Mouse (Mus musculus) embryonic facial prominence, embryonic 14.5 days (tissue): Measurements from ENCODE around the gene Pard3. TPM values are rescaled to one million over a fixed set of nuclear protein-coding genes. Genes with fewer than 3 reads are reported as not detected.

Experiments
- ATAC-seq: fragments of 200-750 bp; cut with Nextera tagmentation; 2 replicates; pipeline ENCODE4 v1.8.0; 2017; ENCODE audit warnings: low read depth, moderate number of reproducible peaks, moderate TSS enrichment
- DNase-seq: peaks from one replicate; pipeline ENCODE4 v3.0.0-alpha.2; 2015; ENCODE audit warnings: low spot score
- H3K27ac ChIP-seq: fragments of 300-500 bp; sonication (generic); replicated peaks from 2 replicates; pipeline ENCODE4 v1.5.1; 2014; ENCODE audit warnings: low read depth, mild to moderate bottlenecking, low read length, moderate library complexity
- H3K27me3 ChIP-seq: fragments of 300-500 bp; sonication (generic); replicated peaks from 2 replicates; pipeline ENCODE4 v1.6.1; 2014; ENCODE audit warnings: low read length; ENCODE audit not compliant: control insufficient read depth, insufficient read depth
- H3K36me3 ChIP-seq: fragments of 300-500 bp; sonication (generic); 2 replicates; pipeline ENCODE4 v1.6.1; 2014; ENCODE audit warnings: low read length, mixed read lengths; ENCODE audit not compliant: control insufficient read depth, insufficient read depth
- H3K4me1 ChIP-seq: fragments of 300-500 bp; sonication (generic); 2 replicates; pipeline ENCODE4 v1.6.1; 2014; ENCODE audit warnings: antibody characterized with exemption, low read length; ENCODE audit not compliant: control insufficient read depth, insufficient read depth
- H3K4me2 ChIP-seq: fragments of 300-500 bp; sonication (generic); 2 replicates; pipeline ENCODE4 v1.6.1; 2014; ENCODE audit warnings: low read depth, mild to moderate bottlenecking, low read length, moderate library complexity, mixed read lengths
- H3K4me3 ChIP-seq: fragments of 300-500 bp; sonication (generic); 2 replicates; pipeline ENCODE4 v1.5.1; 2014; ENCODE audit warnings: low read depth, mild to moderate bottlenecking, low read length
- H3K9ac ChIP-seq: fragments of 300-500 bp; sonication (generic); 2 replicates; pipeline ENCODE4 v1.6.1; 2014; ENCODE audit warnings: low read depth, mild to moderate bottlenecking, low read length, moderate library complexity, mixed read lengths
- H3K9me3 ChIP-seq: fragments of 300-500 bp; sonication (generic); 2 replicates; pipeline ENCODE4 v1.6.1; 2016; ENCODE audit warnings: low read length; ENCODE audit not compliant: control insufficient read depth
- WGBS: fragments of 180-500 bp; shearing (Covaris S2); extraction: QIAGEN DNeasy Blood & Tissue Kit; methylation state at CpG from one replicate; pipeline ENCODE4 v1.1.7; 2014; 5-methylcytosine and 5-hydroxymethylcytosine counted together
- polyA plus RNA-seq: library from polyadenylated mRNA; unstranded; fragments of >200 nt; fragmentation: Nextera tagmentation; extraction: Ambion mirVana; gene quantifications from 2 replicates; pipeline ENCODE4 v1.2.1, GENCODE M21; 2014

Pard3 gene
- polyA plus RNA-seq, 1 experiment from 2014 or later = 35.4 TPM

DNA sequence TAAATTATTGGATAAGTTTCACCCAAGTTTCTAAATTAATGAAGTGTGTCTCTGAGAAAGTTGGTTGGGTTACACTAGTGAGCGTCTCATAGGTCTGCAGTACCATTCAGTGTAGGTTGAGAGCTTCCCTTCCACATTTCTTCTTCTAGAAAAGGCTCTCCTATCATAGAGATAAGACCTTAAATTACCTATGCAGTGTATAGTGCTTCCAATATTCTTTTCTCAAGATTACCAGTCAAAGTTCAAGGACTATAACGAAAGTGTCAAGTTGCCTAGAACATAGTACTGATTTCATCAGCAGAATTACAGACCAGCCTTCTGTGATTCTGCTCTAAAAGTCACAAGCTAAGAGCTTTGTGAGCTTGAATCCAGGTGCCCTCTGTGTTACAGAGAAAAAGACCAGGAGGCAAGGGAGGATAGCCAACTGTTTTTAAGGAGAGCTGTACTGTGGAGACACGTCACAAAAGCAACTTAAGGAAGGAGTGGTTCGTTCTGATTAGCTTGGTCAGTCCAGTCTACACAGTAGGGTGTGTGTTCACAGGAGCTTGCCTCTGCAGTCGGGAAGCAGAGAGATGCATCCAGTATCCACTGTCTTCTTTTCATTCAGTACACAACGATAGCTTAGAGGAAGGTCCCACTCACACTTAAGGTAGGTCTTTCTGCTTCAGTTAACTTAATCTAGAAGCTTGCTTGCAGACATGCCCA, 229.5 kb downstream of the Pard3 start:
- no peaks in the 10 kb centered on the region for H3K9me3 ChIP-seq
- no peak overlapping the region for H3K4me2 ChIP-seq
- no peaks in the 10 kb centered on the region for H3K27me3 ChIP-seq
- no peaks in the 10 kb centered on the region for H3K36me3 ChIP-seq
- no peak overlapping the region for H3K9ac ChIP-seq
- H3K4me3 ChIP-seq = no peak overlapping the region
- no peaks in the 10 kb centered on the region for H3K4me1 ChIP-seq
- no peak overlapping the region for H3K27ac ChIP-seq
- ATAC-seq (no peak), DNase-seq (no peak)
- whole genome bisulfite sequencing = 67% methylated on average over 6 of the region's 6 CpGs

DNA sequence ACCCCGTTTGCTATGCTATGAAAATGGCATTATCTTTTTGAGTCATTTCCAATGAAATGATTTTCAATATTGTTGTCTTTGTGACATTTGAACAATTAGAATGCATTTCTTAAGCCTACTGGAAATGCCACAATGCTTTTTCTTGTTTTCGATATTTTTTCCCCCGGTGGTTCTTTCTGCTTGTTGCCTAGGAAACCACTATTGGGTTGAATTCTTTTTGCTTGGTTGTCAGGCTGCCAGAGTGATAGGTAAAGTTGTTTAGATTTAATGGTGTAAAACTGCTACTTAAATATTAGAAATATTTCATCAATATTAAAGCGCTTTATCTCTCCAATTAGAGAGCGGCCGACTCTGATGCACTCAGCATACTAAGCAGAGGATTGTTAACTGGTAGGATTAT, 230.4 kb downstream of the Pard3 start:
- ATAC-seq (no peak), DNase-seq (no peak)
- WGBS = 90% methylated on average over 6 of the region's 6 CpGs
- H3K36me3 ChIP-seq = no peaks in the 10 kb centered on the region
- H3K27ac ChIP-seq = no peak overlapping the region
- no peak overlapping the region for H3K9ac ChIP-seq
- no peaks in the 10 kb centered on the region for H3K27me3 ChIP-seq
- no peak overlapping the region for H3K4me2 ChIP-seq
- no peak overlapping the region for H3K4me3 ChIP-seq
- no peaks in the 10 kb centered on the region for H3K4me1 ChIP-seq
- no peaks in the 10 kb centered on the region for H3K9me3 ChIP-seq

DNA sequence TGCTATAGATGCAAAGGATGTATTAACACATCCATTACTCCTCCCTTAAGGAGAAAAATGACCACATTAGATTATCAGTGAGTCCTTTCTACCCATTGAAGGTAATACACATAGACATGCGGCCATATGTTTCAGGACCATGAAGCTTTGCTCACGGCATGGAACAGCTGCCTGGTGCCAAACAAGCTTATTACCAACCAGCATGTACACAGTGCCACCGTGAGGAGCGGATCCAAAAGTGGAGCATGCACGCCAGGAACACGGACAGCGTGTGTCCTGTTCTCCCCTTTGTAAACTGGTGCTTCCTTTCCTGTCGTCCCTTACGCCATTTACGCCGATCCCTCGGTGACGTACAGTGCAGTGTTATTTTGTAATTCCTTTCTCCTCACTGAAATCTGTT, 232.2 kb downstream of the Pard3 start:
- H3K4me1 ChIP-seq = no peaks in the 10 kb centered on the region
- no peaks in the 10 kb centered on the region for H3K27me3 ChIP-seq
- no peak for ATAC-seq
- no peak for DNase-seq
- no peak overlapping the region for H3K4me2 ChIP-seq
- H3K36me3 ChIP-seq = no peaks in the 10 kb centered on the region
- no peaks in the 10 kb centered on the region for H3K9me3 ChIP-seq
- WGBS = 86% methylated on average over 13 of the region's 13 CpGs
- H3K4me3 ChIP-seq = no peak overlapping the region
- H3K9ac ChIP-seq = no peak overlapping the region
- H3K27ac ChIP-seq = no peak overlapping the region

DNA sequence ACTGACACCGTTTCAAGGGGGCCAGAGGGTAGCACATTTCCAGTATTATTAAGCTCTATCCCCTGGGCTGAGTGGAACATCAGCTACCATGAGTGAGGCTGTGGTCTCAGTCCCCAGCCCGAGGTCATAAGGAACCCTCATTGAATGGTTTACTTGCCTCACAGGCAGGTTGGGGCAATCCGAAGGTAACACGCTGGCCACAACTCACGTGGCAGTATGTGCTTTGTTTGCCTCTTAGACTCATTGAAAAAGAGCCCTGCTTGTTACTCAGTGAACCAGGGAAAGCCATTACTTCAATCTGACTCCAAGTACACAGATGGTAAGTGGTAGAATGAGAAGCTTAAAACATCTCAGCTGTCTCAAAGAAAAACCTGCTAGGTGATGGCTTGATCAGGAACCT, 236.8 kb downstream of the Pard3 start:
- H3K9me3 ChIP-seq = no peaks in the 10 kb centered on the region
- no peak overlapping the region for H3K9ac ChIP-seq
- 91% methylated on average over 5 of the region's 5 CpGs for WGBS
- no peak overlapping the region for H3K27ac ChIP-seq
- DNase-seq (no peak), ATAC-seq (no peak)
- H3K4me3 ChIP-seq = no peak overlapping the region
- no peak overlapping the region for H3K4me2 ChIP-seq
- H3K36me3 ChIP-seq = no peaks in the 10 kb centered on the region
- H3K4me1 ChIP-seq = no peaks in the 10 kb centered on the region
- no peaks in the 10 kb centered on the region for H3K27me3 ChIP-seq

DNA sequence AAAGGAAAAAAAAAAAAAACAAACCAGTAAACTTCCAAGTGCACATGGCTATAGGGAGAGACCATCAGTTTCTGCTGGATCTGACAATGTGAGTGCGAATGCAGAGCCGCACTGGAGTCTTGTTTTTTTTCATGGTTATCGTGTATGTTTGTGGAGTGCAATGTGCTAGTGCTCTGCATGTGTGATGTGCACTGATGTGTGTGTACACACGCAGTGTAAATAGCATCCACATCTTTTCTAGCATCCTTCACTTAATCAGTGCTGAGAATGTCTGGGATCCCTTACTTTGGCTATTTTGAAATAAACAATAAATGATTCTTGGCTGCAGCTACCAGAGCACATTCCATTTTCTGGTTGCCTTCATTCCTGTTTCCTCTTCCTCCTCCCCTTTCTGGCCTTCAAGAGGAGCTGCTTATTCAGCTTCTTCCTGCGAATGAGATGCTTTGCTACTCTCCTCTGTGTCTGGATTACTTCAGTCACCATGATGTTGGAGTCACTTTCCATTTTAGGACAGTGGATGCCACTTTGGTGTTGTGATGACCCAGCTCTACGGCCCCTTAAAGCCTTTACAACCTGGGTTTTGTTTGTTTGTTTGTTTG, 239.3 kb downstream of the Pard3 start:
- Histone ChIP-seq H3K27ac (no peak overlapping the region), H3K36me3 (no peaks in the 10 kb centered on the region; the same call in 1 of the 2 replicates), H3K9ac (no peak overlapping the region), H3K4me3 (no peak overlapping the region), H3K4me1 (no peaks in the 10 kb centered on the region), H3K9me3 (no peaks in the 10 kb centered on the region), H3K27me3 (no peaks in the 10 kb centered on the region), H3K4me2 (no peak overlapping the region)
- ATAC-seq (no peak), DNase-seq (no peak)
- 77% methylated on average over 6 of the region's 6 CpGs for WGBS

DNA sequence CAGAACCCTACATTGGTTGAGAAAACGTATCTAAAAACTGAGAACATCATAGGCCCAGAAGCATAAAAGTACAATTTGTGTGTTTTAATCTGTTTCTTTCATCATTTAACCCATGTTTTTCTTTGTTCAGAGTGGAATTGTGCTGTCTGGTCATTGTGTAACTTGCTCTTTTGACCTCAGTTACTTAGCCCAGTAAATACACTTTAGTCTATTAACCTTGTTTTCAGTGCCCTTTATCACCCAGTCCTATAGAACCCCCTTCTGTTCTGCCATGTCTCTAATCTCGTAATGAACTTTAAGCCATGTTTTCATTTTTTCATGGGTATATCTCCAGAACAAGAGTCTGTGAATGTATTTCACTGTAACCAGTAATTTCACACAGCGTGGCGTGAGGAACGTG, 243.3 kb downstream of the Pard3 start:
- peaks cover 4% of the 10 kb centered on the region; the same call in 1 of the 2 replicates for H3K36me3 ChIP-seq
- H3K27ac ChIP-seq = no peak overlapping the region
- ATAC-seq (no peak), DNase-seq (no peak)
- H3K9me3 ChIP-seq = no peaks in the 10 kb centered on the region
- whole genome bisulfite sequencing = 89% methylated on average over 5 of the region's 5 CpGs
- H3K4me1 ChIP-seq = no peaks in the 10 kb centered on the region
- H3K4me2 ChIP-seq = no peak overlapping the region
- H3K4me3 ChIP-seq = no peak overlapping the region
- no peak overlapping the region for H3K9ac ChIP-seq
- H3K27me3 ChIP-seq = no peaks in the 10 kb centered on the region

DNA sequence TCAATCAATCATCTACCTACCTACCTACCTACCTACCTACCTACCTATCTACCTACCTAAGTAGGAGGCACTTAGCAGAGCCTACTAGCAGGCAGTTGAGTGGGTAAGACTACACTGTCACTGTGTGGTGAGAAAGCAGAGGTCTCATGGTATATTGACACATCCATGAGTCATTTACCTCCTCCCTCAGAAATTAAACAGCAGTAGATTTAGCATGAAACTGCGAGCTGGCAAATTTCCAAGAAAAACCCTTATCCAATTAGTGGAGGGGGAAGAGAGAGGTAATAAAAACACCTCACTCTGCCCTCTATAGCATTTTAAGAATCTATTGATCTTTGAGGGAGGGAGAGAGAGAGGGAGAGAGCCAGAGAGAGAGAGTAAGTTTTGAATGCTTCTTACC, 245.7 kb downstream of the Pard3 start:
- no peaks in the 10 kb centered on the region for H3K4me1 ChIP-seq
- no peak overlapping the region for H3K4me2 ChIP-seq
- no peaks in the 10 kb centered on the region for H3K27me3 ChIP-seq
- H3K4me3 ChIP-seq = no peak overlapping the region
- H3K9ac ChIP-seq = no peak overlapping the region
- peaks cover 4% of the 10 kb centered on the region; the same call in 1 of the 2 replicates for H3K36me3 ChIP-seq
- DNase-seq (no peak), ATAC-seq (no peak)
- 78% methylated on average over 1 of the region's 1 CpGs for WGBS
- no peaks in the 10 kb centered on the region for H3K9me3 ChIP-seq
- H3K27ac ChIP-seq = no peak overlapping the region

DNA sequence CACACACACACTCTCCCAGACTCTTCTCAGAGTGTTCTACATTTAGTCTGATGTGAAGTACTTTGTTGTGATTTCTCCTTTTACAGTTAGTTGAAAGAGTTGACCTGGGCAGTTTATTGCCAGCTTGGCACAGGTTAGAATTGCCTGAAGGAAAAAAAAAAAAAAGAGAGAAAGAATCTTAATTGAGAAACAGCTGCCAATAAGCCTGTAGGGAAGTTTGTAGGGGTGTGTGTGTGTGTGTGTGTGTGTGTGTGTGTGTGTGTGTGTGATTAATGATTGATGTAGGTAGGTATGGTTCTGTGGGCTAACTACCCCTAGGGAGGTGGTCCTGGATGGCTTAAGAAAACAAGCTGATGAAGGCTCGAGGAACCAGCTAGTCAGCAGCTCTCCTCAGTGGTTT, 252.1 kb downstream of the Pard3 start:
- no peaks in the 10 kb centered on the region for H3K27me3 ChIP-seq
- H3K4me1 ChIP-seq = no peaks in the 10 kb centered on the region
- H3K27ac ChIP-seq = no peak overlapping the region
- WGBS = 10% methylated on average over 1 of the region's 1 CpGs
- no peaks in the 10 kb centered on the region for H3K9me3 ChIP-seq
- no peak overlapping the region for H3K9ac ChIP-seq
- no peaks in the 10 kb centered on the region for H3K36me3 ChIP-seq
- ATAC-seq (no peak), DNase-seq (no peak)
- H3K4me2 ChIP-seq = no peak overlapping the region
- H3K4me3 ChIP-seq = no peak overlapping the region

DNA sequence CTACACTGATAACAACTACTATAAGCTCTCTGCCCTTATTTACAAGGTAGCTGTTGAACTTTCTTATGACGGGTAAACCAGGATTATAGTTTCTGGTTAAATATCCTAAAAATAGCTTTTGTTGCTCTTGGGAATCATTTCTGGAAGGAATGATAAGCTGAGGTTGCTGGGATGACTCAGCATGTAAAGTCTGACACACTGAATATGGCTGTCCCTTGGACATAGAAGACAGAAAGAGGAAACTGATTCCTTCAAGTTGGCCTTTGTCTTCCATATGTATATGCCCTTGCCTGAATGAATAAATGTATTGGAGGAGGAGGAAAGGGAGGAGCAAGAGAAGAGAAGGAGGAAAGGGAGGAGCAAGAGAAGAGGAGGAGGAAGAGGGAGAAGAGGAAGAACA, 254.2 kb downstream of the Pard3 start:
- no peak for DNase-seq
- WGBS = 72% methylated on average over 1 of the region's 1 CpGs
- no peaks in the 10 kb centered on the region for H3K36me3 ChIP-seq

More for the DNA sequence above, 254.2 kb downstream of the Pard3 start:
- no peak overlapping the region for H3K4me3 ChIP-seq
- H3K4me1 ChIP-seq = no peaks in the 10 kb centered on the region
- no peak for ATAC-seq
- no peak overlapping the region for H3K9ac ChIP-seq
- H3K9me3 ChIP-seq = no peaks in the 10 kb centered on the region
- H3K27ac ChIP-seq = no peak overlapping the region
- H3K4me2 ChIP-seq = no peak overlapping the region
- no peaks in the 10 kb centered on the region for H3K27me3 ChIP-seq
